Mouse (Mus musculus) embryonic facial prominence, embryonic 13.5 days (tissue): Measurements from ENCODE around the gene Sema4a. TPM values are rescaled to one million over a fixed set of nuclear protein-coding genes. Genes with fewer than 3 reads are reported as not detected.

ENCODE experiments used
- ATAC-seq: fragments of 200-750 bp; cut with Nextera tagmentation; 2 replicates; pipeline ENCODE4 v1.8.0; 2017; ENCODE audit warnings: low read depth; ENCODE audit not compliant: insufficient number of reproducible peaks, insufficient read depth, low FRiP score, low TSS enrichment
- H3K27ac ChIP-seq: fragments of 300-500 bp; sonication (generic); 2 replicates; pipeline ENCODE4 v1.5.1; 2015; ENCODE audit warnings: moderate library complexity, mild to moderate bottlenecking, inconsistent platforms
- H3K27me3 ChIP-seq: fragments of 300-500 bp; sonication (generic); 2 replicates; pipeline ENCODE4 v1.6.1; 2015; ENCODE audit warnings: mild to moderate bottlenecking, inconsistent platforms
- H3K36me3 ChIP-seq: fragments of 300-500 bp; sonication (generic); 2 replicates; pipeline ENCODE4 v1.6.1; 2015; ENCODE audit warnings: mild to moderate bottlenecking, inconsistent platforms
- H3K4me1 ChIP-seq: fragments of 300-500 bp; sonication (generic); 2 replicates; pipeline ENCODE4 v1.6.1; 2015; ENCODE audit warnings: inconsistent platforms
- H3K4me2 ChIP-seq: fragments of 300-500 bp; sonication (generic); 2 replicates; pipeline ENCODE4 v1.6.1; 2015; ENCODE audit warnings: moderate library complexity, mild to moderate bottlenecking, inconsistent platforms
- H3K4me3 ChIP-seq: fragments of 300-500 bp; sonication (generic); 2 replicates; pipeline ENCODE4 v1.5.1; 2015; ENCODE audit warnings: mild to moderate bottlenecking, inconsistent platforms
- H3K9ac ChIP-seq: fragments of 300-500 bp; sonication (generic); 2 replicates; pipeline ENCODE4 v1.6.1; 2015; ENCODE audit warnings: mild to moderate bottlenecking, inconsistent platforms
- H3K9me3 ChIP-seq: fragments of 300-500 bp; sonication (generic); 2 replicates; pipeline ENCODE4 v1.6.1; 2016; ENCODE audit warnings: inconsistent platforms
- WGBS: fragments of 180-500 bp; shearing (Covaris S2); methylation state at CpG from one replicate; pipeline ENCODE4 v1.1.7; 2015; ENCODE audit warnings: mixed read lengths; 5-methylcytosine and 5-hydroxymethylcytosine counted together
- polyA plus RNA-seq: library from polyadenylated mRNA; unstranded; fragments of >200 nt; fragmentation: Nextera tagmentation; extraction: Ambion mirVana; gene quantifications from 2 replicates; pipeline ENCODE4 v1.2.1, GENCODE M21; 2015

Sema4a gene
- polyA plus RNA-seq, 1 experiment from 2014 or later: 13.3 TPM

DNA sequence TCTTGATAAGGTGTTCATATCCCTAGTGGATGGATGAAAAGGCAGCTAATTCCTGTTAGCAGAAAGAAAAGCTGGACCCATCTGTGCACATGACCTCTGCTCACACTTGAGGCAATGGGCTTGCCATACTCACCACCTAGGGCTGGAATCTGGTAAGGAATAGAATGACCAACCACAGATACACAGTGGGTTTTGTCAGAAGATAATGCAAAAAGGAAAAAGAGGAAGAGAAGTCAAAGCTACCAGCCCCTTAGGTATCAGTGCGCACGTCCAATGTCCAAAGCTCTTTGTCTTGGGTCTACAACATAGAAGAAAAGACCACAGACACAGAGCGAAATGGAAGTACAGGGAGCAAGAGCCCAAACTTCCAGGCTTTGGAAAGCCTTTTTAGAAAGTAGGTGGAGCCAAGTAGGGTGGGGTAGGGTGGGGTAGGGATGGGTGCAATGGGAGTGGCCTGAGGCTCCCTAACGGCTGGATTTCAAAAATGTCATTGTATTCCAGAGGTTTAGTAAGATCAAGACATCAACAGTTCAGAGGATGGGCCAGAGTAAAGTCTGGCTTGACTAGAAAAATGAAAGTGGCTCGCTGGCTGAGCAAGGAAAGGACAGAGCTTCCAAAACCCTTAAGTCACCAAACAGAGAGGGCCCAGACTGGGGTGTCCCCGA, 40.5 kb upstream of the Sema4a start:
- Histone ChIP-seq H3K4me1 (peaks cover 61% of the 10 kb centered on the region), H3K36me3 (peaks cover 28% of the 10 kb centered on the region), H3K4me3 (peak overlapping the region; percentile 96), H3K27ac (peak overlapping the region; percentile 99), H3K27me3 (no peaks in the 10 kb centered on the region), H3K9ac (peak overlapping the region; percentile 97), H3K9me3 (no peaks in the 10 kb centered on the region), H3K4me2 (peak overlapping the region; percentile 91)
- WGBS: 46% methylated on average over 6 of the region's 6 CpGs
- ATAC-seq: no peak

DNA sequence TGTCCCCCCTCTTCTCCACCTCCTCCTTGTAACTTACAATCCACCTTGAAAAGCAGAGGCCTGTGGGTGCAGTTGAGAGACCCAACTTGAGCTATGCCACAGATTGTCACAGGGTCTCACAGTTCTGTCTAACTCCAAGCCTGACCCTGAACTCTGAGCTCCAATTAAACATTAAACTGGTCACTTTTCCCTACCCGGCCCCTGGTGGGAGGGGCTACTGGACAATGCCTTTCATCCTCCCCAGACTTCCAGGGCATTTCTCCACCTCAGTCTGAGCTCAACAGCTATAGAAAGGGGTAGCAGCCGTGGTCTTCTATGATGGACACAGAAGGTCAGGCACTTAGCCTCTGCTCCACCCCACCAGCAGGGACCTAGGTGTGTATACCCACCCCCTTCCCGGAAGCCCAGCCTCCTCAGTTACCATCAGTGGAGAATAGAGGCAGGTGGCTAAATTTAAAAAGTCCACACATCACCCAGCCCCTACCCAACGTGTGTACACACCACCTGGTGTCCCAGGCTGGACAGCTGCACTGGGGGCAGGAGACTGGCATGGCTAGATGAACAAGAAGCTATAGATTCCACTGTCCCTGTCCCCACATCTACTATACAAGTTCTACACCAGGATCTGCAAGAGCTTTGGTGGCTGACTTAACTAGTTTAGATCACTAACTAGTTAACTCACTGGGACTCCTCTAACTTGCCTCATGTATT, 39.8 kb upstream of the Sema4a start:
- 58% methylated on average over 4 of the region's 4 CpGs for WGBS
- Histone ChIP-seq H3K9ac (peak overlapping the region; percentile 97), H3K4me2 (peak overlapping the region; percentile 91), H3K4me1 (peaks cover 58% of the 10 kb centered on the region), H3K36me3 (peaks cover 31% of the 10 kb centered on the region), H3K27me3 (no peaks in the 10 kb centered on the region), H3K4me3 (peak overlapping the region; percentile 96), H3K9me3 (no peaks in the 10 kb centered on the region), H3K27ac (no peak overlapping the region)
- ATAC-seq: no peak

- Histone ChIP-seq H3K4me3 (peak overlapping the region; percentile 96; the same call in 1 of the 2 replicates), H3K36me3 (peaks cover 36% of the 10 kb centered on the region), H3K9ac (no peak overlapping the region), H3K9me3 (no peaks in the 10 kb centered on the region), H3K4me1 (peaks cover 58% of the 10 kb centered on the region), H3K27ac (no peak overlapping the region), H3K27me3 (no peaks in the 10 kb centered on the region), H3K4me2 (peak overlapping the region; percentile 91)
- 86% methylated on average over 7 of the region's 7 CpGs for WGBS
- ATAC-seq: no peak
These were observed 39.1 kb upstream of the Sema4a start for GRCm38 (mm10) chr3:88500087-88500486.

DNA sequence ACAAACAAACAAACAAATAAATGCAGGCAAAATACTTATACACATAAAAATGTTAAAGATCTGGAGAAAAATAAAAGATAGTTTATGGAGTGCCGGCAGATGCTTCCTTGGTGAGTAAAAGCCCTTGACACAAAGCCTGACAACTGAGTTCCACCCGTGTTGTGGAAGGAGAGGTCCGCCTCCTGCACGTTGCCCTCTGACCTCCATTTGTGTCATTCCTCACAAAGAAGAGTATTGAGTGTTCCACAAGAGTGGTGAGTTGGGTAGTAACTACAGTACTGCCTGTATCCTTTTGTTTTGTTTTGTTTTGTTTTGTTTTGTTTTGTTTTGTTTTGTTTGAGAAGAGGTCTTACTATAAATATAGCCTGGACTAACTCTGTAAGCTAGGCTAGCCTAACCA, 38.6 kb upstream of the Sema4a start:
- Histone ChIP-seq H3K27me3 (no peaks in the 10 kb centered on the region), H3K27ac (no peak overlapping the region), H3K9me3 (no peaks in the 10 kb centered on the region), H3K4me1 (peaks cover 58% of the 10 kb centered on the region), H3K4me2 (peak overlapping the region; percentile 91), H3K4me3 (no peak overlapping the region), H3K9ac (no peak overlapping the region), H3K36me3 (peaks cover 41% of the 10 kb centered on the region)
- 70% methylated on average over 4 of the region's 4 CpGs for WGBS
- ATAC-seq: no peak

GRCm38 (mm10) chr3:88495741-88496415, 34.9 kb upstream of the Sema4a start:
- ATAC-seq: no peak
- H3K9me3 ChIP-seq: no peaks in the 10 kb centered on the region
- peaks cover 62% of the 10 kb centered on the region for H3K4me1 ChIP-seq
- H3K27ac ChIP-seq: peak overlapping the region; percentile 92; the same call in 1 of the 2 replicates
- H3K27me3 ChIP-seq: no peaks in the 10 kb centered on the region
- H3K4me2 ChIP-seq: no peak overlapping the region
- no peak overlapping the region for H3K4me3 ChIP-seq
- WGBS: 85% methylated on average over 10 of the region's 10 CpGs
- H3K9ac ChIP-seq: peak overlapping the region; percentile 40; the same call in 1 of the 2 replicates
- H3K36me3 ChIP-seq: peaks cover 45% of the 10 kb centered on the region

- no peak overlapping the region for H3K4me3 ChIP-seq
- H3K27me3 ChIP-seq: no peaks in the 10 kb centered on the region
- peaks cover 40% of the 10 kb centered on the region for H3K36me3 ChIP-seq
- peaks cover 62% of the 10 kb centered on the region for H3K4me1 ChIP-seq
- H3K4me2 ChIP-seq: no peak overlapping the region
- no peaks in the 10 kb centered on the region for H3K9me3 ChIP-seq
- 0 out of 2 replicates have a peak overlapping the region, but pooled peaks have one; percentile 21 for H3K9ac ChIP-seq
- peak overlapping the region; percentile 92 for H3K27ac ChIP-seq
- 62% methylated on average over 9 of the region's 9 CpGs for WGBS
- ATAC-seq: no peak
These were observed 34.0 kb upstream of the Sema4a start for GRCm38 (mm10) chr3:88494836-88495628.

- Histone ChIP-seq H3K4me3 (peak overlapping the region; percentile 43), H3K27ac (peak overlapping the region; percentile 92), H3K9ac (peak overlapping the region; percentile 70), H3K4me1 (peaks cover 67% of the 10 kb centered on the region), H3K27me3 (no peaks in the 10 kb centered on the region), H3K4me2 (peak overlapping the region; percentile 73), H3K36me3 (peaks cover 35% of the 10 kb centered on the region), H3K9me3 (no peaks in the 10 kb centered on the region)
- ATAC-seq: no peak
- WGBS: 70% methylated on average over 11 of the region's 11 CpGs
These were observed 33.0 kb upstream of the Sema4a start for GRCm38 (mm10) chr3:88493706-88494582.

DNA sequence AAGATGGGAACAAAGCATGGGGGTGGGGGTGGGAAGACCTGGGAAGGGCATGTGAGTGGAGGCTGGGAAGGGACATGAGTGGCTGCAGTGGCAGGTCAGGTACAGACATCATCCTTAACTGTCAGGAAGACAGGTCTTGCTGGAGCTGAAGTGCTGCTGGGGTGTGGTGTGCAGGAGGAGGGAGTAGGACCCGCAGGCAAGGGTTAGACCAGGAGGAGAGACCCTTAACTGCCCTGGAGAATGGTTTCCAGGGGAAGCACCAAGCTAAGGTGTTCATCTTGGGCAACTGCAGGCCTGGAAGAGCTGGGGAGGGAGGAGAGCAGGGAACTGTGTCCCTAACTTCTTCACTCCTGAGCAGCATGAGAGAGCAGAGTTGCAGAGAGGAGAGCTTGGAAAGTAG, 26.4 kb upstream of the Sema4a start:
- no peak overlapping the region for H3K4me3 ChIP-seq
- WGBS: 78% methylated on average over 1 of the region's 1 CpGs
- no peak for ATAC-seq
- H3K9me3 ChIP-seq: no peaks in the 10 kb centered on the region
- H3K4me2 ChIP-seq: no peak overlapping the region
- no peak overlapping the region; the same call in 1 of the 2 replicates for H3K27ac ChIP-seq
- peaks cover 58% of the 10 kb centered on the region for H3K36me3 ChIP-seq
- H3K4me1 ChIP-seq: peaks cover 43% of the 10 kb centered on the region
- H3K27me3 ChIP-seq: peaks cover 42% of the 10 kb centered on the region
- no peak overlapping the region for H3K9ac ChIP-seq

DNA sequence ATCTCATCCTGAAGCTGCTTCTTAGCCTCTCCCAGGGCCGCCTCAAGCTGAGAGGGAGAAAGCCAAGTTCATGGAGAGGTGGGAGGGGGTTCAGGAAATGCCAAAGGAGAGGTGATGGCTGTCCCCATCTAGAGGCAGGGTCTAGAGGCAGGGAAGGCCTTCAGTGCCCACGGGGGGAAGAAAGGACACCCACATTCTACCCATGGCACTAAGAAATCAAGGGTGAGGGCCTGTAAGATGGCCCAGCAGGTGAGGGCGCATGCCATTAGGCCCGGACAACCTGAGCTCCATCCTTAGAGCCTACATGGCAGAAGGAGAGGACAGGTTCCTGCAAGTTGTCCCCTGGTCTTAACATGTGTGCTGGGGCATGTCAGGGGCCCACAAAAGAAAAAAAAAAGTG, 25.9 kb upstream of the Sema4a start:
- Histone ChIP-seq H3K4me2 (no peak overlapping the region), H3K9me3 (no peaks in the 10 kb centered on the region), H3K27me3 (peaks cover 44% of the 10 kb centered on the region), H3K9ac (peak overlapping the region; percentile 37; the same call in 1 of the 2 replicates), H3K36me3 (peaks cover 63% of the 10 kb centered on the region), H3K4me1 (peaks cover 44% of the 10 kb centered on the region), H3K4me3 (no peak overlapping the region), H3K27ac (no peak overlapping the region)
- ATAC-seq: no peak
- WGBS: 71% methylated on average over 4 of the region's 4 CpGs

- no peak overlapping the region for H3K4me2 ChIP-seq
- no peak overlapping the region for H3K4me3 ChIP-seq
- H3K4me1 ChIP-seq: peaks cover 41% of the 10 kb centered on the region
- 71% methylated on average over 5 of the region's 5 CpGs for WGBS
- no peaks in the 10 kb centered on the region for H3K9me3 ChIP-seq
- H3K27ac ChIP-seq: no peak overlapping the region
- H3K27me3 ChIP-seq: peaks cover 44% of the 10 kb centered on the region
- H3K36me3 ChIP-seq: peaks cover 70% of the 10 kb centered on the region
- no peak for ATAC-seq
- H3K9ac ChIP-seq: no peak overlapping the region
These were observed 25.1 kb upstream of the Sema4a start for GRCm38 (mm10) chr3:88486043-88486442.
